Mouse (Mus musculus): ENCODE data around the gene Rrp36.

DNA sequence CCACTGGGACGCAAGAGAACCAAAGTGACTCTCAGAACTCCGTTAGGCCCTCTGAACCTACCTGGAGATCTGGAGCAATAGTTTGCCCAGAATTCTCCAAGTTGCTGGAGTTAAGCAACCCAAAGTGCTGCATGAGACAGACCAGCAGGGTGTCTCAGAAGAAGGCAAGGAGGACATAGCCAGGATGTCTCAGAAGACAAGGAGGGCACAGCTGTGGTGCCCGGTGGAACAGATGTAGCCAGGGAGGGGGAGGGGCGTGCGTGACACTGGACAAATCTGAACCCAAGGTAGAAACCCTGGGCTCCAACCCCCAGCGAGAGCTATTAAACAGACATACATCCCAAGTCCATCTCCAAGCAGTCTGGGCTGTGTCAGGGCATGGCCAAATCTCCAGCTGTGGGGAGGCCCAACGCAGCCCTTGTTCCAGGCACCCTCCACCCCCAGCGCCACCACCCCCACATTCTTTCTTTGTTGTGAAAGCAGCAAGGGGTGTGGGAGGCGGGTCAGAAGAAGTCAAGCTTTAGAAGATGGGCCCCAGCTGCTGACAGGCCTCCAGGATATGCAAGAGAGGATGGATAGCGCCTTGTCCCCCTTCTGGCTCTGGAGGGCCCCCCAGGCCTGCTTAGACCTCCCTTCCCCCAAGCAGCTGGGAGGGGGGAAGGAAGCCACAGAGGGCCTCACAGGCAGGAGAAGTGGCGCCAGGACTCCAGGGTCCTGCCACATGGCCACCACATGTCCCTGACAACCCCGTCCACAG is 44.3 kb downstream of the Rrp36 start:
- TF ChIP-seq EP300 (IDR thresholded peaks at IDR 0.05), result no peak; the same call in 1 of the 2 replicates
- peak; percentile 33 for TF ChIP-seq CTCF (IDR thresholded peaks at IDR 0.05)

All from lung, postnatal 0 days (tissue).